ENCODE assay signal across 14 mouse cellular contexts in the genomic region with DNA sequence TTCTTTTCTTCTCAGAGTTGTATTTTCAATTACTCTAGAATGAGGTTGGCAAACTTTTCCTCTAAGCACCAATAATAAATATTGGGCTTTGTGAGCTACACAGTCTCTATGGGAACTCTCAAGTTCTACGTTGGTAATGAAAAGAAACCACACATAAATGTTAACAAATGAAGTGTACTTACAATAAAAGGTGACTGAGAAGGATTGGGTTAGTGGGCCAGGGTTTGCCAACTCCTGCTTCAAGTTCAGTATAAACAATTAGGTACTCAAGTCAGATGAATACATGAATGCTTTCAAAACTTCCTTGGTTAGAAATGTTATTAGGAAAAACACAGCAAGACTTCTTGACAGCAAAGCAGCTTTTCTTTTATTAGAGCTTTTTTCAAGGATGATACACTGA. TPM values are rescaled to one million over a fixed set of nuclear protein-coding genes. Genes with fewer than 3 reads are reported as not detected.
"Had no signal": no experiment of that assay in that cellular context is flagged by ENCODE, and none has a peak within 500 bp of the region (broad histone marks: within the 10 kb centered on the region; RNA-seq: fewer than 3 reads in every experiment).

No protein-coding gene starts in this region.

- H3K4me1 ChIP-seq: intestine, embryonic 15.5 days had no signal

- H3K9ac ChIP-seq: intestine, embryonic 15.5 days; liver, embryonic 13.5 days; midbrain, embryonic 13.5 days had no signal

- H3K4me2 ChIP-seq: intestine, embryonic 15.5 days; liver, embryonic 13.5 days; midbrain, embryonic 13.5 days had no signal

- ATAC-seq: intestine, embryonic 15.5 days; midbrain, embryonic 13.5 days had no signal

- H3K9me3 ChIP-seq: intestine, embryonic 15.5 days; liver, embryonic 13.5 days; midbrain, embryonic 13.5 days had no signal

- H3K36me3 ChIP-seq: intestine, embryonic 15.5 days had no signal

- H3K27me3 ChIP-seq: intestine, embryonic 15.5 days; liver, embryonic 13.5 days; midbrain, embryonic 13.5 days had no signal

- H3K4me3 ChIP-seq: intestine, embryonic 15.5 days; layer of hippocampus, adult 2 months; left cerebral cortex, adult 2 months; liver, embryonic 13.5 days; midbrain, embryonic 13.5 days had no signal

- H3K27ac ChIP-seq: intestine, embryonic 15.5 days; kidney, postnatal 0 days; layer of hippocampus, adult 2 months; left cerebral cortex, adult 2 months; liver, embryonic 13.5 days; macrophage; midbrain, embryonic 13.5 days had no signal

- DNase-seq: kidney, adult 18-20 months; kidney, adult 9 months; kidney, postnatal 25 days; layer of hippocampus, postnatal 36 days; liver, embryonic 13.5 days; thymus, adult 18-20 months; thymus, postnatal 36 days had no signal

RNA-seq across cellular contexts. Expression of a gene that starts 39.7 kb away (rescaled TPM):
- total RNA-seq: megakaryocyte, adult 5-6 weeks had no signal
